Mouse (Mus musculus): Measurements from ENCODE around the gene Krtap4-7. TPM values are rescaled to one million over a fixed set of nuclear protein-coding genes. Genes with fewer than 3 reads are reported as not detected.
"Not testable (repeated sequence)": the region's sequence is repeated elsewhere in the genome, so short reads cannot be mapped to it uniquely, and the experiment has no call there.

The Krtap4-7 gene
- polyA plus RNA-seq, 1 experiment from 2014 or later = not detected

- WGBS = 15% methylated on average over 1 of the region's 1 CpGs
- no peak overlapping the region for H3K4me2 ChIP-seq
- no peaks in the 10 kb centered on the region for H3K4me1 ChIP-seq
- no peaks in the 10 kb centered on the region for H3K36me3 ChIP-seq
- H3K4me3 ChIP-seq = no peak overlapping the region
- no peaks in the 10 kb centered on the region for H3K27me3 ChIP-seq
- H3K9ac ChIP-seq = no peak overlapping the region
- H3K27ac ChIP-seq = no peak overlapping the region
- ATAC-seq (ENCODE audit: insufficient number of reproducible peaks, low FRiP score, low TSS enrichment, low read depth) = no peak
- no peaks in the 10 kb centered on the region for H3K9me3 ChIP-seq
Measured at GRCm38 (mm10) chr11:99640926-99641325, 3.0 kb downstream of the Krtap4-7 start.

GRCm38 (mm10) chr11:99637086-99637485 lies 6.8 kb downstream of the Krtap4-7 start:
- Histone ChIP-seq H3K27me3 (peaks cover 5% of the 10 kb centered on the region; the same call in 1 of the 2 replicates), H3K36me3 (no peaks in the 10 kb centered on the region), H3K9ac (no peak overlapping the region), H3K4me2 (no peak overlapping the region), H3K9me3 (no peaks in the 10 kb centered on the region), H3K4me1 (0 out of 2 replicates have a peak, but pooled peaks cover 3% of the 10 kb centered on the region), H3K27ac (no peak overlapping the region), H3K4me3 (no peak overlapping the region)
- no peak for ATAC-seq (ENCODE audit: insufficient number of reproducible peaks, low FRiP score, low TSS enrichment, low read depth)
- WGBS = 66% methylated on average over 1 of the region's 1 CpGs

GRCm38 (mm10) chr11:99634653-99635134 lies 9.2 kb downstream of the Krtap4-7 start, which contains the start of gene Krtap4-2:
TSS of gene Krtap4-2 (minus strand) at chr11:99635084.
- no peak for ATAC-seq (ENCODE audit: insufficient number of reproducible peaks, low FRiP score, low TSS enrichment, low read depth)
- peaks cover 5% of the 10 kb centered on the region; the same call in 1 of the 2 replicates for H3K27me3 ChIP-seq
- WGBS = 30% methylated on average over 8 of the region's 8 CpGs
- no peak within 1 kb of the TSS for H3K9ac ChIP-seq
- H3K36me3 ChIP-seq = no peaks in the 10 kb centered on the region
- H3K9me3 ChIP-seq = no peaks in the 10 kb centered on the region
- no peak within 1 kb of the TSS for H3K4me2 ChIP-seq
- no peak within 1 kb of the TSS for H3K4me3 ChIP-seq
- H3K27ac ChIP-seq = peak within 1 kb of the TSS; percentile 22; the same call in 1 of the 2 replicates
- 0 out of 2 replicates have a peak, but pooled peaks cover 3% of the 10 kb centered on the region for H3K4me1 ChIP-seq

- Histone ChIP-seq H3K27ac (no peak overlapping the region), H3K27me3 (peaks cover 5% of the 10 kb centered on the region; the same call in 1 of the 2 replicates), H3K9me3 (no peaks in the 10 kb centered on the region), H3K4me3 (no peak overlapping the region), H3K9ac (no peak overlapping the region), H3K4me2 (no peak overlapping the region), H3K36me3 (no peaks in the 10 kb centered on the region), H3K4me1 (0 out of 2 replicates have a peak, but pooled peaks cover 3% of the 10 kb centered on the region)
- WGBS = 66% methylated on average over 2 of the region's 2 CpGs
- ATAC-seq (ENCODE audit: insufficient number of reproducible peaks, low FRiP score, low TSS enrichment, low read depth) = no peak
Measured at GRCm38 (mm10) chr11:99633293-99633692, 10.6 kb downstream of the Krtap4-7 start.

GRCm38 (mm10) chr11:99630890-99631289 lies 13.0 kb downstream of the Krtap4-7 start:
- Histone ChIP-seq H3K4me1 (0 out of 2 replicates have a peak, but pooled peaks cover 3% of the 10 kb centered on the region), H3K9ac (no peak overlapping the region), H3K27me3 (peaks cover 5% of the 10 kb centered on the region; the same call in 1 of the 2 replicates), H3K4me3 (no peak overlapping the region), H3K4me2 (no peak overlapping the region), H3K36me3 (no peaks in the 10 kb centered on the region), H3K27ac (no peak overlapping the region), H3K9me3 (no peaks in the 10 kb centered on the region)
- WGBS = 57% methylated on average over 3 of the region's 3 CpGs
- ATAC-seq (ENCODE audit: insufficient number of reproducible peaks, low FRiP score, low TSS enrichment, low read depth) = no peak

- no peaks in the 10 kb centered on the region for H3K4me1 ChIP-seq
- no peak for ATAC-seq (ENCODE audit: insufficient number of reproducible peaks, low FRiP score, low TSS enrichment, low read depth)
- WGBS = 78% methylated on average over 4 of the region's 4 CpGs
- no peaks in the 10 kb centered on the region for H3K36me3 ChIP-seq
- H3K9ac ChIP-seq = no peak within 1 kb of the TSS
- no peak within 1 kb of the TSS for H3K4me3 ChIP-seq
- no peaks in the 10 kb centered on the region for H3K27me3 ChIP-seq
- no peak within 1 kb of the TSS for H3K27ac ChIP-seq
- no peaks in the 10 kb centered on the region for H3K9me3 ChIP-seq
- no peak within 1 kb of the TSS for H3K4me2 ChIP-seq
Measured at GRCm38 (mm10) chr11:99628138-99628537, 15.8 kb downstream of the Krtap4-7 start, which contains the start of gene Krtap4-1. TSS of gene Krtap4-1 (minus strand) at chr11:99628238.

- Histone ChIP-seq H3K27me3 (no peaks in the 10 kb centered on the region), H3K4me3 (no peak within 1 kb of the TSS), H3K9ac (no peak within 1 kb of the TSS), H3K4me2 (no peak within 1 kb of the TSS), H3K9me3 (no peaks in the 10 kb centered on the region), H3K27ac (no peak within 1 kb of the TSS), H3K4me1 (no peaks in the 10 kb centered on the region), H3K36me3 (no peaks in the 10 kb centered on the region)
- no peak; the same call in 1 of the 2 replicates for ATAC-seq (ENCODE audit: insufficient number of reproducible peaks, low FRiP score, low TSS enrichment, low read depth)
- WGBS = 61% methylated on average over 2 of the region's 2 CpGs
Measured at GRCm38 (mm10) chr11:99620335-99620734, 23.6 kb downstream of the Krtap4-7 start, which contains the start of gene Gm11562. TSS of gene Gm11562 (minus strand) at chr11:99620435.

- Histone ChIP-seq H3K9me3 (no peaks in the 10 kb centered on the region), H3K27me3 (no peaks in the 10 kb centered on the region), H3K4me2 (no peak within 1 kb of the TSS), H3K4me3 (no peak within 1 kb of the TSS), H3K27ac (no peak within 1 kb of the TSS), H3K4me1 (no peaks in the 10 kb centered on the region), H3K9ac (no peak within 1 kb of the TSS), H3K36me3 (no peaks in the 10 kb centered on the region)
- WGBS = 57% methylated on average over 3 of the region's 3 CpGs
- ATAC-seq (ENCODE audit: insufficient number of reproducible peaks, low FRiP score, low TSS enrichment, low read depth) = no peak
Measured at GRCm38 (mm10) chr11:99614796-99615363, 29.0 kb downstream of the Krtap4-7 start, which contains the start of gene Krtap2-4. TSS of gene Krtap2-4 (minus strand) at chr11:99614846.

- H3K27ac ChIP-seq; H3K4me3 ChIP-seq; H3K27me3 ChIP-seq; H3K4me2 ChIP-seq; ATAC-seq (ENCODE audit: insufficient number of reproducible peaks, low FRiP score, low TSS enrichment, low read depth); H3K36me3 ChIP-seq; H3K9ac ChIP-seq; H3K9me3 ChIP-seq; H3K4me1 ChIP-seq: not testable (repeated sequence)
- WGBS = 46% methylated on average over 2 of the region's 2 CpGs
Measured at GRCm38 (mm10) chr11:99610089-99610488, 33.8 kb downstream of the Krtap4-7 start, which contains the start of gene Gm11937. TSS of gene Gm11937 (minus strand) at chr11:99610189.

- H3K36me3 ChIP-seq = no peaks in the 10 kb centered on the region
- H3K27me3 ChIP-seq = no peaks in the 10 kb centered on the region
- H3K4me2 ChIP-seq = no peak overlapping the region
- no peaks in the 10 kb centered on the region for H3K4me1 ChIP-seq
- no peaks in the 10 kb centered on the region for H3K9me3 ChIP-seq
- WGBS = 51% methylated on average over 1 of the region's 1 CpGs
- H3K9ac ChIP-seq = no peak overlapping the region
- no peak overlapping the region for H3K27ac ChIP-seq
- no peak for ATAC-seq (ENCODE audit: insufficient number of reproducible peaks, low FRiP score, low TSS enrichment, low read depth)
- no peak overlapping the region for H3K4me3 ChIP-seq
Measured at GRCm38 (mm10) chr11:99609126-99609525, 34.8 kb downstream of the Krtap4-7 start.

GRCm38 (mm10) chr11:99603208-99603607 lies 40.7 kb downstream of the Krtap4-7 start, which contains the start of gene Gm11938:
TSS of gene Gm11938 (minus strand) at chr11:99603308.
- not testable (repeated sequence) for H3K9me3 ChIP-seq; H3K27ac ChIP-seq; ATAC-seq (ENCODE audit: insufficient number of reproducible peaks, low FRiP score, low TSS enrichment, low read depth); H3K36me3 ChIP-seq; H3K4me2 ChIP-seq; H3K9ac ChIP-seq; H3K4me1 ChIP-seq; H3K4me3 ChIP-seq; H3K27me3 ChIP-seq
- WGBS = 28% methylated on average over 1 of the region's 1 CpGs

- not testable (repeated sequence) for H3K9ac ChIP-seq; ATAC-seq (ENCODE audit: insufficient number of reproducible peaks, low FRiP score, low TSS enrichment, low read depth)
- WGBS = 79% methylated on average over 6 of the region's 6 CpGs
Measured at GRCm38 (mm10) chr11:99597742-99598141, 46.1 kb downstream of the Krtap4-7 start, which contains the start of gene Krtap9-3. TSS of gene Krtap9-3 (minus strand) at chr11:99598105.

More at GRCm38 (mm10) chr11:99597742-99598141, 46.1 kb downstream of the Krtap4-7 start, which contains the start of gene Krtap9-3:
- H3K4me3 ChIP-seq, H3K36me3 ChIP-seq, H3K27me3 ChIP-seq, H3K4me1 ChIP-seq, H3K4me2 ChIP-seq, H3K27ac ChIP-seq, H3K9me3 ChIP-seq: not testable (repeated sequence)

All from limb, embryonic 15.5 days (tissue).